Mouse (Mus musculus): ENCODE results near the gene Dsn1. TPM values are rescaled to one million over a fixed set of nuclear protein-coding genes. Genes with fewer than 3 reads are reported as not detected.

Dsn1 gene
- polyA plus RNA-seq, 1 experiment from 2014 or later, result 36.5 TPM

GRCm38 (mm10) chr2:156957035-156957434 is 49.9 kb downstream of the Dsn1 start:
- Histone ChIP-seq H3K9ac (no peak overlapping the region), H3K36me3 (0 out of 2 replicates have a peak, but pooled peaks cover 5% of the 10 kb centered on the region), H3K4me1 (no peaks in the 10 kb centered on the region), H3K27me3 (no peaks in the 10 kb centered on the region), H3K9me3 (replicated peaks) (no peaks in the 10 kb centered on the region), H3K4me3 (no peak overlapping the region), H3K27ac (no peak overlapping the region), H3K4me2 (replicated peaks) (no peak overlapping the region)
- ATAC-seq (ENCODE audit: low FRiP score), result no peak
- 90% methylated on average over 2 of the region's 2 CpGs for WGBS

DNA sequence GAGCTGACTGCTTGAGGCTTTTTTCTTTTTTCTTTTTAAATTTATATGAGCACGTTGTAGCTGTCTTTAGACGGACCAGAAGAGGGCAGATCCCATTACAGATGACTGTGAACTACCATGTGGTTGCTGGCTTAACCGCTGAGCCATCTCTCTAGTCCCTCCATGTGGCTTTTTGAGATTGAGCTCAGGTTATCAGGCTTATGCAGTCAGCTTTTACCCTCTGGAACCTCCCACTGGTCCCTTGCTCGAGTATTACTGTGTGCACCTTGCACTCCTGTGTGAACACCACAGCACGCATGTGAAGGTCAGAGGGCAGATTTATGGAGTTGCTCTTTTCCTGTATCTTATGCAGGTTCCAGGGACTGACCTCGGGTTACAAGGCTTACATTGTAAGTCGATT is 50.6 kb downstream of the Dsn1 start:
- Histone ChIP-seq H3K9me3 (replicated peaks) (no peaks in the 10 kb centered on the region), H3K4me1 (no peaks in the 10 kb centered on the region), H3K4me3 (no peak overlapping the region), H3K9ac (no peak overlapping the region), H3K27ac (no peak overlapping the region), H3K36me3 (0 out of 2 replicates have a peak, but pooled peaks cover 5% of the 10 kb centered on the region), H3K4me2 (replicated peaks) (no peak overlapping the region), H3K27me3 (no peaks in the 10 kb centered on the region)
- WGBS, result 80% methylated on average over 7 of the region's 7 CpGs
- no peak for ATAC-seq (ENCODE audit: low FRiP score)

GRCm38 (mm10) chr2:156954463-156954862 is 52.5 kb downstream of the Dsn1 start:
- H3K4me2 ChIP-seq (replicated peaks), result no peak overlapping the region
- no peak overlapping the region for H3K27ac ChIP-seq
- WGBS, result 95% methylated on average over 5 of the region's 5 CpGs

DNA sequence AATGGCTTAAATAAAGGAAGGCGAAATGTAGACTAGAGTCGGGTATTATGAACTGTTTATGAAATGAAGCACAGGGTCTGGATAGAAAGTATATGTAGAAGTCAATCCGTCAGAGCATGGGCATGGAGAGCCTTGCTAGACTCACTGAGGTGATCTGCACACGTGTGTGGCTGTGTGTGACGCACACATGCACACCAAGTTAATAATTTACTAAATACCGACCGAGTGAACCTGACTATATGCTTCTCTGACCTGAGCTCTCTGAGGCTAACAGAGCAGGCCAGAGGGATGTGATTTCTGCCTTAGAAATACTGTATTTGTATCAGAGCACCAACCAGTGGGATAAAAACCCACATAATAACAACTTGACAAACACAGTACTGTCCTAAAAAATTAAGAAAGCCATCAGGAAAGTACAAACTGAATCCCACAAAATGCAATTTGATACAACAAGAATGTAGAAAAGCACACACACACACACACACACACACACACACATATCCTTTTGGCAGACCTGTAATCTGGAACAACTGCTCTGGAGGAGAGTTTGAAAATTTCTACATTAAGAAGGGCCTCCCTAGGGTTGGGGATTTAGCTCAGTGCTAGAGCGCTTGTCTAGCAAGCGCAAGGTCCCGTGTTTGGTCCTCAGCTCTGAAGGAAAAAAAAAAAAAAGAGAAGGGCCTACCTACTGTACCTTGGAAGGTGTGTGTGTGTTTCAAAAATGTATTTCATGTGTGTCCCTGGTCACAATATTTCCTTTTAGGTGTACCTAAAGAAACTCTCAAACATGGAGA is 55.5 kb downstream of the Dsn1 start:
- no peaks in the 10 kb centered on the region for H3K9me3 ChIP-seq (replicated peaks)
- H3K4me3 ChIP-seq, result no peak overlapping the region
- H3K4me2 ChIP-seq (replicated peaks), result no peak overlapping the region
- 90% methylated on average over 10 of the region's 10 CpGs for WGBS
- H3K9ac ChIP-seq, result no peak overlapping the region
- no peaks in the 10 kb centered on the region for H3K27me3 ChIP-seq
- peaks cover 8% of the 10 kb centered on the region for H3K36me3 ChIP-seq
- no peak for ATAC-seq (ENCODE audit: low FRiP score)
- no peak overlapping the region for H3K27ac ChIP-seq
- H3K4me1 ChIP-seq, result no peaks in the 10 kb centered on the region

More at GRCm38 (mm10) chr2:156954463-156954862, 52.5 kb downstream of the Dsn1 start:
- Histone ChIP-seq H3K4me3 (no peak overlapping the region), H3K36me3 (peaks cover 8% of the 10 kb centered on the region; the same call in 1 of the 2 replicates), H3K9ac (no peak overlapping the region), H3K9me3 (replicated peaks) (no peaks in the 10 kb centered on the region), H3K4me1 (no peaks in the 10 kb centered on the region), H3K27me3 (no peaks in the 10 kb centered on the region)
- no peak for ATAC-seq (ENCODE audit: low FRiP score)

DNA sequence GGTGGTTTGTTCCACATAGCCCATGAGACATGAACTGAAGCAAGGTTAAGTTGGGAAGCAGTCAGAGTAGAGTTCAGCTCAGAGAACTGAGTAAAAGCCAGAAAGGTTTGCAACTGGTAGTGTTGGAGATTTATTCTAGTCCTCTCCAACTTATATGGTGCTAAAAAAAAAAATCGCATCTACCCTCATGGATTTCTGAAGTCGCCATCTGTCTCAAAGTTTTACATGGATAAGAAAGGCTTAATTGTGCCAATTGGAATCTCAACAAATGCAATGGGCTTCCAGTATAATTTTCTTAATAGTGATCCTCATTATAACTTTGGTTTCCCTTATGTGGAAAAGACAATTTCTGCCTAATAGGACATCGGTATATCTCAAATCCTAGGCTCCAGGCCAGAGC is 56.1 kb downstream of the Dsn1 start:
- ATAC-seq (ENCODE audit: low FRiP score), result no peak
- H3K27me3 ChIP-seq, result no peaks in the 10 kb centered on the region
- H3K4me3 ChIP-seq, result no peak overlapping the region
- WGBS, result 92% methylated on average over 3 of the region's 3 CpGs
- peaks cover 12% of the 10 kb centered on the region for H3K36me3 ChIP-seq
- no peak overlapping the region for H3K27ac ChIP-seq
- H3K4me1 ChIP-seq, result no peaks in the 10 kb centered on the region
- H3K9me3 ChIP-seq (replicated peaks), result no peaks in the 10 kb centered on the region
- no peak overlapping the region for H3K4me2 ChIP-seq (replicated peaks)
- no peak overlapping the region for H3K9ac ChIP-seq

Other genes starting within 250 kb of the Dsn1 start
- gene Myl9, start 231.7 kb downstream of the Dsn1 start, polyA plus RNA-seq (2016; fragmentation: Nextera tagmentation; extraction: Ambion mirVana), result 122 and 144 TPM in 2 replicates
- 60.1 and 64.4 TPM in 2 replicates for gene Tgif2, start 167.1 kb downstream of the Dsn1 start, polyA plus RNA-seq (2016; fragmentation: Nextera tagmentation; extraction: Ambion mirVana)
- gene 4930518I15Rik, start 149.2 kb downstream of the Dsn1 start, polyA plus RNA-seq (2016; fragmentation: Nextera tagmentation; extraction: Ambion mirVana), result 10.0 and 10.7 TPM in 2 replicates
- 170 and 175 TPM in 2 replicates for gene Rab5if, start 144.0 kb downstream of the Dsn1 start, polyA plus RNA-seq (2016; fragmentation: Nextera tagmentation; extraction: Ambion mirVana)
- gene Sla2, start 120.0 kb downstream of the Dsn1 start, polyA plus RNA-seq (2016; fragmentation: Nextera tagmentation; extraction: Ambion mirVana), result 0.23 and 0.34 TPM in 2 replicates
- gene Ndrg3, start 15.1 kb downstream of the Dsn1 start, polyA plus RNA-seq (2016; fragmentation: Nextera tagmentation; extraction: Ambion mirVana), result 55.6 and 58.7 TPM in 2 replicates
- gene Soga1, start 72.1 kb upstream of the Dsn1 start, polyA plus RNA-seq (2016; fragmentation: Nextera tagmentation; extraction: Ambion mirVana), result 7.7 and 8.6 TPM in 2 replicates
- gene Tldc2, start 79.9 kb upstream of the Dsn1 start, polyA plus RNA-seq (2016; fragmentation: Nextera tagmentation; extraction: Ambion mirVana), result not detected in 2 replicates
- gene Samhd1, start 128.1 kb upstream of the Dsn1 start, polyA plus RNA-seq (2016; fragmentation: Nextera tagmentation; extraction: Ambion mirVana), result 17.2 and 20.2 TPM in 2 replicates
- 18.1 and 20.8 TPM in 2 replicates for gene Rbl1, start 197.4 kb upstream of the Dsn1 start, polyA plus RNA-seq (2016; fragmentation: Nextera tagmentation; extraction: Ambion mirVana)

Measured in hindbrain, embryonic 12.5 days (tissue).